Mouse (Mus musculus) intestine, embryonic 14.5 days (tissue): ENCODE results near the gene Atox1. TPM values are rescaled to one million over a fixed set of nuclear protein-coding genes. Genes with fewer than 3 reads are reported as not detected.

Experiments used
- ATAC-seq: fragments of 200-750 bp; cut with Nextera tagmentation; replicated peaks from 2 replicates; pipeline ENCODE4 v1.8.0; 2017; ENCODE audit warnings: low read depth, moderate number of reproducible peaks, moderate TSS enrichment, moderate library complexity; ENCODE audit not compliant: low FRiP score, low TSS enrichment
- DNase-seq: peaks from one replicate; pipeline ENCODE4 v3.0.0-alpha.2; 2018; ENCODE audit warnings: low spot score
- H3K27ac ChIP-seq: fragments of 300-500 bp; sonication (generic); 2 replicates; pipeline ENCODE4 v1.5.1; 2014; ENCODE audit warnings: low read depth, mild to moderate bottlenecking, control low read depth
- H3K27me3 ChIP-seq: fragments of 300-500 bp; sonication (generic); replicated peaks from 2 replicates; pipeline ENCODE4 v1.6.1; 2014; ENCODE audit warnings: low read length, control low read depth; ENCODE audit not compliant: control insufficient read depth, insufficient read depth
- H3K36me3 ChIP-seq: fragments of 300-500 bp; sonication (generic); 2 replicates; pipeline ENCODE4 v1.6.1; 2014; ENCODE audit warnings: low read length, control low read depth; ENCODE audit not compliant: control insufficient read depth, insufficient read depth
- H3K4me1 ChIP-seq: fragments of 300-500 bp; sonication (generic); replicated peaks from 2 replicates; pipeline ENCODE4 v1.6.1; 2014; ENCODE audit warnings: low read length, control low read depth, mixed read lengths; ENCODE audit not compliant: control insufficient read depth, insufficient read depth
- H3K4me2 ChIP-seq: fragments of 300-500 bp; sonication (generic); 2 replicates; pipeline ENCODE4 v1.6.1; 2014; ENCODE audit warnings: low read length
- H3K4me3 ChIP-seq: fragments of 300-500 bp; sonication (generic); 2 replicates; pipeline ENCODE4 v1.5.1; 2014; ENCODE audit warnings: low read depth, low read length, control low read depth, mixed read lengths
- H3K9ac ChIP-seq: fragments of 300-500 bp; sonication (generic); 2 replicates; pipeline ENCODE4 v1.6.1; 2014; ENCODE audit warnings: mild to moderate bottlenecking, low read length
- H3K9me3 ChIP-seq: fragments of 300-500 bp; sonication (generic); 2 replicates; pipeline ENCODE4 v1.6.1; 2016; ENCODE audit warnings: low read length, control low read depth; ENCODE audit not compliant: control insufficient read depth
- WGBS: fragments of 180-500 bp; shearing (Covaris S2); extraction: QIAGEN DNeasy Blood & Tissue Kit; methylation state at CpG from one replicate; pipeline ENCODE4 v1.1.7; 2014; 5-methylcytosine and 5-hydroxymethylcytosine counted together
- polyA plus RNA-seq: library from polyadenylated mRNA; unstranded; fragments of >200 nt; fragmentation: Nextera tagmentation; extraction: Ambion mirVana; gene quantifications from 2 replicates; pipeline ENCODE4 v1.2.1, GENCODE M21; 2014

Atox1 gene
- polyA plus RNA-seq, 1 experiment from 2014 or later: 443 TPM

- DNase-seq: peak; percentile 74
Observed at GRCm38 (mm10) chr11:55444772-55445171, 16.3 kb downstream of the Atox1 start.

GRCm38 (mm10) chr11:55439718-55440117 is 21.3 kb downstream of the Atox1 start:
- ATAC-seq: no peak
- Histone ChIP-seq H3K4me3 (no peak overlapping the region), H3K27me3 (no peaks in the 10 kb centered on the region), H3K9me3 (no peaks in the 10 kb centered on the region), H3K4me1 (no peaks in the 10 kb centered on the region), H3K4me2 (no peak overlapping the region), H3K9ac (no peak overlapping the region), H3K27ac (no peak overlapping the region), H3K36me3 (no peaks in the 10 kb centered on the region)
- no peak for DNase-seq
- WGBS: 59% methylated on average over 5 of the region's 5 CpGs

More at GRCm38 (mm10) chr11:55444772-55445171, 16.3 kb downstream of the Atox1 start:
- Histone ChIP-seq H3K4me3 (no peak overlapping the region), H3K4me2 (no peak overlapping the region), H3K36me3 (peaks cover 19% of the 10 kb centered on the region; the same call in 1 of the 2 replicates), H3K27ac (no peak overlapping the region), H3K9ac (no peak overlapping the region), H3K27me3 (no peaks in the 10 kb centered on the region), H3K9me3 (no peaks in the 10 kb centered on the region), H3K4me1 (no peaks in the 10 kb centered on the region)
- ATAC-seq: no peak; the same call in 1 of the 2 replicates
- WGBS: 4% methylated on average over 1 of the region's 1 CpGs

- WGBS: 35% methylated on average over 4 of the region's 4 CpGs
- Histone ChIP-seq H3K9ac (no peak overlapping the region), H3K4me2 (no peak overlapping the region), H3K9me3 (no peaks in the 10 kb centered on the region), H3K27ac (no peak overlapping the region), H3K36me3 (no peaks in the 10 kb centered on the region), H3K4me1 (no peaks in the 10 kb centered on the region), H3K4me3 (no peak overlapping the region), H3K27me3 (no peaks in the 10 kb centered on the region)
- DNase-seq (no peak), ATAC-seq (no peak)
Observed at GRCm38 (mm10) chr11:55438031-55438430, 23.0 kb downstream of the Atox1 start.

- Histone ChIP-seq H3K4me1 (no peaks in the 10 kb centered on the region), H3K9ac (no peak overlapping the region), H3K4me2 (no peak overlapping the region), H3K27me3 (no peaks in the 10 kb centered on the region), H3K27ac (no peak overlapping the region), H3K9me3 (no peaks in the 10 kb centered on the region), H3K4me3 (no peak overlapping the region), H3K36me3 (no peaks in the 10 kb centered on the region)
- DNase-seq (no peak), ATAC-seq (no peak)
- whole genome bisulfite sequencing: 84% methylated on average over 6 of the region's 6 CpGs
Observed at GRCm38 (mm10) chr11:55436089-55436488, 24.9 kb downstream of the Atox1 start.

GRCm38 (mm10) chr11:55432981-55433380 is 28.1 kb downstream of the Atox1 start:
- WGBS: 21% methylated on average over 3 of the region's 3 CpGs
- Histone ChIP-seq H3K27me3 (no peaks in the 10 kb centered on the region), H3K9me3 (no peaks in the 10 kb centered on the region), H3K9ac (no peak overlapping the region), H3K4me3 (no peak overlapping the region), H3K4me1 (peaks cover 12% of the 10 kb centered on the region), H3K4me2 (no peak overlapping the region), H3K27ac (peak overlapping the region; percentile 71), H3K36me3 (no peaks in the 10 kb centered on the region)
- ATAC-seq (no peak), DNase-seq (no peak)

- no peaks in the 10 kb centered on the region for H3K36me3 ChIP-seq
- H3K9ac ChIP-seq: no peak overlapping the region
- ATAC-seq (no peak), DNase-seq (no peak)
- H3K4me2 ChIP-seq: no peak overlapping the region
- no peaks in the 10 kb centered on the region for H3K27me3 ChIP-seq
- H3K27ac ChIP-seq: no peak overlapping the region
- H3K9me3 ChIP-seq: no peaks in the 10 kb centered on the region
- H3K4me1 ChIP-seq: peaks cover 21% of the 10 kb centered on the region
- 83% methylated on average over 2 of the region's 2 CpGs for WGBS
- H3K4me3 ChIP-seq: no peak overlapping the region
Observed at GRCm38 (mm10) chr11:55429973-55430372, 31.1 kb downstream of the Atox1 start.

- Histone ChIP-seq H3K27me3 (no peaks in the 10 kb centered on the region), H3K9me3 (no peaks in the 10 kb centered on the region), H3K4me2 (0 out of 2 replicates have a peak overlapping the region, but pooled peaks have one; percentile 27), H3K36me3 (no peaks in the 10 kb centered on the region), H3K27ac (peak overlapping the region; percentile 94), H3K4me1 (peaks cover 36% of the 10 kb centered on the region), H3K4me3 (no peak overlapping the region), H3K9ac (peak overlapping the region; percentile 29)
- peak; percentile 91 for DNase-seq
- WGBS: 20% methylated on average over 16 of the region's 16 CpGs
- peak; percentile 90 for ATAC-seq
Observed at GRCm38 (mm10) chr11:55428186-55429012, 32.6 kb downstream of the Atox1 start.

- Histone ChIP-seq H3K4me3 (no peak overlapping the region), H3K4me2 (no peak overlapping the region), H3K27ac (peak overlapping the region; percentile 65; the same call in 1 of the 2 replicates), H3K9me3 (no peaks in the 10 kb centered on the region), H3K27me3 (no peaks in the 10 kb centered on the region), H3K9ac (no peak overlapping the region), H3K36me3 (no peaks in the 10 kb centered on the region), H3K4me1 (peaks cover 51% of the 10 kb centered on the region)
- no peak for DNase-seq
- 78% methylated on average over 8 of the region's 8 CpGs for WGBS
- no peak for ATAC-seq
Observed at GRCm38 (mm10) chr11:55424746-55425360, 36.2 kb downstream of the Atox1 start.
